Mouse (Mus musculus) left cerebral cortex, adult 8-10 months (tissue): ENCODE data around the gene Zfp654. TPM values are rescaled to one million over a fixed set of nuclear protein-coding genes. Genes with fewer than 3 reads are reported as not detected.

ENCODE experiments used
- DNase-seq, 2 experiments: peaks; one replicate each; pipeline ENCODE4 v3.0.0; 2022; ENCODE audit warnings: low spot score in 2 of 2
- total RNA-seq, 4 experiments: library from RNA; stranded (reverse); gene quantifications; 2 replicates each; pipeline ENCODE4 v1.2.4; 2022

The Zfp654 gene
- total RNA-seq, 4 experiments from 2014 or later = 16.9 to 20.5 (median 18.3) TPM

DNA sequence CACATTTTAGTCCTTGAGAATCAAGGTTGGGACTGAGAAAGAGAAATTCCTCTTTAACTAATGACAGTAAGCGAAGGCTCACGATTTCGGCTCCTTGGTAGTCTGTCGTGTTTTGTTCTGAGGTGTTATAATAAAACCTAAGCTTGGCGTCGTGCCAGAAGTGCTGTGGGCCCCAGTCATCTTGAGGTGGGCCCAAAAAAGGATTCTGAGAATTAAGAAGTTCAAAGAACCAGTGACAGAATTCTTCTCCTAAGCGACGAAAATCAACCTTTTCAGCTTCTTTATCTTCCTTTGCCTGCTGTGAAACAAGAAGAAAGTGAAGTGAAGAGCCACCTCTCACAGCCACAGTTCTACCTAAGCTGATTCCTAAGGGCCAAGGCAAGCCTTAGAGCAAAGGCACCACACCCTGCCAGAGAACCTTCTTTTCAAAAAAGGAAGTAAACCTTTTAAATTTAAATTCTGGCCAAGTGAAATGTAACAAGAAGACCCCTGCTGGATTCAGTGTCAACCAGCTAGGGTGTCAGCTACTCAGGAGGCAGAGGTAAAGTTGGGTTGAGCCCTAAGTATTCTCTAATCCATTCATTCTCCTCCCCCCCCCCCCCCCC, 84.7 kb downstream of the Zfp654 start:
- DNase-seq = no peak

DNA sequence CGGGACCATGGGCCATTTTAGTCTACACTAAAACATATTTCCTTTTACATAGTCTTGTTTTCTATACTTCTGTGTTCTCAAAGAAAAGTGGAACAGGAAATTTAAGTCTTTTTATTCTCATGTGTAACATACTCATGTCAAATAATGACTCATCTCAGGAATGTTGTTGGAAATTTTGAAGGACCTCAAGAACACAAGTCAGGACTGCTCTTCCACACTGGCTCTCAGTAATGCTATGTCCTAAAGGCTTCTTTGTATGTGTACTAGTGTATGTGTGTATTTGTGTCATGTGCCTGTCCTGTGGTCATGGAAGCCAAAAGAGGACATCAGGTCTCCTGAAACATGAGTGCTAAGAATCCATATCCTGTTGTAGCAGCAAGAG, 92.2 kb downstream of the Zfp654 start:
- no peak for DNase-seq

DNA sequence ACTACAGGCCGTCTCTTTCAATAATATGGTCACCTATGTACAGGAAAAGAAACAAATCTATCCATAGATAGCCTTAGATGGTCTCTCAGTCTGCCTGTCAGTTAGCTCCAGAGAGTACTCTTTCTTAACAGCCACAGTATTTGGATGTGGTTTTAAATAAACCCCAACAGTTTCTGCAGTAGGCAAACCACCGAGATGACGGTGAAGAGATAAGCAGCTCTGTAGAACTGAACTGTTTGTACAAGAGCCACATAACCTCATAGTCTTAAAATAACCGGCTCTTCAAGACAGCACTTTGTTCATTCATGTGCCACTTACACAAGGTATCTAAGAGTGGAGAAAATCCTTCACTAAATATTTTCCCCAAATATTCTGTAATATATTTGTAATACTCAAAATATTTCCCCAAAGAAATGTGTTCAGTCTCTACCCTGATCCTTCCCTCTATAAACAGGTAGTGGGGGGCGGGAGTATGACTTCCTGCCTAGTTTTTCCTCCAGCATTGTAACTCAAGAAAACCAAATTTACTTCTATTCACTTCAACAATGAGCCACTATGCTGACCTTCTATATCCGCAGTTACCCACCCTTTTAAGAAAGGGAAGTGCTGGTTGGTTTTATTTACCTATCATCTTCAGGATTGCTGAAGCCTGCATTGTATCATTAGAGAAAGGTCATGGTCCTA, 92.7 kb downstream of the Zfp654 start:
- no peak for DNase-seq

DNA sequence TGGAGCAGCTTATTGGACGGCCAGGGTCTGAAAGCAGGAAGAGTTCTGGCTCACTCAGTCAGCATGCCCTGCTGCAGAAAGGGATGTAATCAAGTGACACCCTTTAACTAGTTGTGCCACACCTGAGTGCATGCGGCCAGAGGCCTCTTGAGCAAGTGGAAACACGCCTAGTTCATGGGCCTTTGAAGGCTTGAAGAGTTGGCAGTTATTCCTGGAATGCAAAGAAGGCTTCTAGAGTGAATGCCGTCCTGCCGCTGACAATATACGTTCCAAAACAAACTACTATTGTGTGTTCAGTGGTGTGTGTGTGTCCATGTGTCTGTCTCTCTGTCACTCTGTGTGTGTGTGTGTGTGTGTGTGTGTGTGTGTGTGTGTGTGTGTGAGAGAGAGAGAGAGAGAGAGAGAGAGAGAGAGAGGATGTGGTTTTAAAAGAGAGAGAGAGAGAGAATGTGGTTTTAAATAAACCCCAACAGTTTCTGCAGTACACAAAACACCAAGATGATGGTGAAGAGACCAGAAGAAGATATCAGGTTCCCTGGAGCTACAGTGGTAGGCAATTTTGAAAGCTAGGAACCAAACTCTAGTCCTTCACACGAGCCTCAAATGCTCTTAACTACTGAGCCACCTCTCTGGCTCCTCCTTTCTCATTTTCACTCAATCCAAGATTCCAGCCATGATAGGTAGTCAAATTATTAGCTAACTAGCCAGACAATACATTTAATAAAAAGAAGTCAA, 93.6 kb downstream of the Zfp654 start:
- DNase-seq = no peak

DNA sequence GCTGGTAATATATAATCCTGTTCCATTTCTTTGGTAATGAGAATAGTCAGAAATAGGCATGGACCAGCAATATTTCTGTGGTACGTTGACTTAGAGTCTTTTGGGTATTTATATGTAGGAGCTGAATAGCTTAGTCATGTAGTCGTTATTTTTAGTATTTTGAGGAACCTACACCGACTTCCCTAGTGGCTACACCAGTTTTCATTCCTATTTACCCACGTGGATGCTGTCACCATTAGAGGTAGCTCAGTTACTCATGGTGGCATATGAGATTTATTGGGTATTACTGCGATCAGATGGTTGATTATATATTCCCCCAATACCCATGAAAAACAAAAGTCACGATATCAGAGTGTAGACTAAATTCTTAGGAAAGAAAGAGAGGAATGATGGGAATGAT, 95.1 kb downstream of the Zfp654 start:
- DNase-seq = no peak

DNA sequence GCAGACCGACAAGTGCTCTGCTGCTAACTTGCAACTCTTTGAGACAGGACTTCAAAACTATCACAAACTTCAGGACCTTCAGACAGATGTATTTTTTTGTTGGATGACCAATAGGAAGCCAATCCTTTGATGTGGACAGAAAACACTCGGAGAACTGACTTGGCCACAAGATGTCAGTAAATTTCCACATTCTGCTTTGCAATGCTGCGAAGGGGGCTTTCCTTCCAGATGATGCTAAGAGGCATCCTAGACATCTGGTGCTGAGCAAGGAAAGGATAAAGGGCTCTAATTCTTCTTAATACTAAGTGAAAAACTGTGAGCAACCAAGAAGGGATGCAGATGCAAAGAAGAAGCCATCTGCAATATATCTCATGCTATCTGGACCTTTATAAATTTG, 96.7 kb downstream of the Zfp654 start:
- no peak for DNase-seq

DNA sequence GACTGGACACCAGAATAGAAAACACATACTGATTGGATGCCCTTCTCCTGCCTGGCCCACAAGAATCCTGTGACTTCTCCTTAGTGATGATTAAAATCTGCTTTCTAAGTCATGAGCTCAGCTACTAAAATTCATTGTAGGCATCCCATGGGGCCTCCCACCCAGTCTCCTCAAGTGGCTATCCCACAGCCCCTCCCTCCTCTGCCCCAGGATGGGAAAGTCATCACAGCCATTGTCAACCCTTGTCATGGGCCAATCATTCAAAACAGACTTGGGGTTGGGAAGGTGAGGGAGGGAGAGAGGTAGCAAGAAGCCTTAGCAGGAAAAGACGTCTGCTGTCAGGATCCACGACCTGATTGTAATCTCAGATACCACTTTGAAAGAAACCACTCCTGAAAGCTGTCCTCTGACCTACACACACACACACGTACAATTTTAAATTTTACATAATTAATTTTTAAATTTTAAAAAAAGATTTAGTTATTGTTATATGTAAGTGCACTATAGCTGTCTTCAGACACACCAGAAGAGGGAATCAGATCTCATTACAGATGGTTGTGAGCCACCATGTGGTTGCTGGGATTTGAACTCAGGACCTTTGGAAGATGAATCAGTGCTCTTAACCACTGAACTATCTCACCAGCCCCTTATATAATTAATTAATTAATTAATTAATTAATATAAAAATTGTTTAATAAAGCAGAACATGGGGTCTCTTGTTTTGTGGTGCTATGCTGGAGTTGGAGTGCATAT, 97.3 kb downstream of the Zfp654 start:
- no peak for DNase-seq

DNA sequence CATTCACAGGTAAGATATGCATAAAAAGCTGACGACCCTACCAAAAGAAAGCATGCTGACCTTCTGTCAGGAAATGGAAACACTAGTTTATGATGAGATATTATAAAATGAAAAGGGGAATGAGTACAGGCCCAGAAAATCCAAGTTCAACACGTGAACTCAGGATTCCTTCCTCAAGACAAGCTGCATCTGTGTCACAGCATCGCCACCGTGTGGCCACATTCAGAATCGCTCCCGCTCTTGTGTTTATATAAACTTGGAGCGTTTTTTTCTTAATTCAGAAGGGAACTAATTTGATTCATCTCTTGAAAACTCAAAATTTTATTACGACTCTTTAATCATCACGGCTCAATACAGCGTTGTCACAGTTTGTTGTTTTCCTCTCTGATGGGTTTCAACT, 103.2 kb downstream of the Zfp654 start:
- peak in 1 of 2 experiments; percentile 69 for DNase-seq

DNA sequence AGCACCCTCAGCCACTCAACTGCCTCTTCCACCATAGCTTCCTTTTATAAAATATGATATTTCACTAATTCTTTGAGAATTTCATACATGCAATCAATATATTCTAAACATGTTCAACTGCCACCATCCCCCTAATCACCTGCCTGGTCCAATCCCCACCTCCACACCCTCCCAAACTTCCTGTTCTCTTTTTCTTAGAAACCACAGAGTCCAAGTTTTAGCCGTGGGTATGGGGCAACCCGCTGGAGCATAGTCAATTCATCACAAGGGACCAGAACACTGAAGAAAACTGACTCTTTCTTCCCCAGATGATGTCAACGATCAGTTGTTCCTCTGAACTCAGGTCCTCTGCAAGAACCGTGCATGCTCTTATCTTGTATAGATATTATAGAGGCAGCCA, 106.4 kb downstream of the Zfp654 start:
- no peak for DNase-seq

DNA sequence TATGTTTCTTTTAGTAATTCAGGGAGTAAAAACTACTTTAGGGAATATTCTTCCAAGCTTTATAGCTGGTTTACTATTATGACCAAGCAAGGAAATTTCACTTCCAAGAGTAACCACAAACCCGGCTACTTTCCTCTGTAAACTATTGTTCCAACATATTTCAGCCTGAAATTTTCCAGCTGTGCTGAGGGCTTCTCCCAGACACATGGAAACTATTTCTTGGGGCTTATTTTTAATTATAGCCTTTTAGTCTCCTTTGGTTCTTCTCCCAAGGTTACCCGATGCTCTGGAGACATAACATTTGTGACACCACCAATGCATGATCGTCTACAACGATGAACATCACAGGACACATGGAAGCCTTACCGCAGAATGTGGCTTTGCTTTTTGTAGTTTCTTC, 114.2 kb downstream of the Zfp654 start:
- DNase-seq = no peak

Other genes starting within 250 kb of the Zfp654 start
- gene Csnka2ip, start 249.2 kb downstream of the Zfp654 start, total RNA-seq = 1 to 10 TPM; 2.1 to 3.5 (median 2.4) TPM
- gene 4930453N24Rik, start 80.5 kb downstream of the Zfp654 start, total RNA-seq = 10 to 100 TPM; 20.7 to 27.0 (median 22.8) TPM
- gene Cggbp1, start 344 bp upstream of the Zfp654 start, total RNA-seq = 10 to 100 TPM; 53.3 to 63.1 (median 59.0) TPM